Mouse (Mus musculus) brain, embryonic 14.5 days (tissue): ENCODE measurements around the gene Glrx5. TPM values are rescaled to one million over a fixed set of nuclear protein-coding genes. Genes with fewer than 3 reads are reported as not detected.

Source experiments
- DNase-seq: peaks from one replicate; pipeline ENCODE4 v3.0.0-alpha.2; 2011; ENCODE audit warnings: low read depth
- CTCF ChIP-seq: fragments of 200-500 bp; IDR thresholded peaks from 2 replicates; pipeline ENCODE4 v1.5.1; 2012; ENCODE audit warnings: inconsistent platforms, mild to moderate bottlenecking, moderate library complexity, borderline replicate concordance; ENCODE audit not compliant: insufficient read depth, insufficient read length; ENCODE audit errors: extremely low read depth
- POLR2A ChIP-seq: fragments of 200-500 bp; IDR thresholded peaks from 2 replicates; pipeline ENCODE4 v1.6.1; 2012; ENCODE audit warnings: mild to moderate bottlenecking, inconsistent platforms, borderline replicate concordance; ENCODE audit not compliant: poor library complexity, insufficient read depth, insufficient read length, severe bottlenecking; ENCODE audit errors: extremely low read depth
- polyA plus RNA-seq: library from polyadenylated mRNA; depleted of rRNA; stranded (reverse); fragments of >200 nt; gene quantifications from 2 replicates; pipeline ENCODE4 v1.2.3, GENCODE M21; 2012

Glrx5 gene
- polyA plus RNA-seq, 1 experiment: 71.3 TPM

- DNase-seq: no peak
- TF ChIP-seq POLR2A (no peak), CTCF (no peak)
These were observed 35.3 kb upstream of the Glrx5 start for GRCm38 (mm10) chr12:104997159-104997558.

DNA sequence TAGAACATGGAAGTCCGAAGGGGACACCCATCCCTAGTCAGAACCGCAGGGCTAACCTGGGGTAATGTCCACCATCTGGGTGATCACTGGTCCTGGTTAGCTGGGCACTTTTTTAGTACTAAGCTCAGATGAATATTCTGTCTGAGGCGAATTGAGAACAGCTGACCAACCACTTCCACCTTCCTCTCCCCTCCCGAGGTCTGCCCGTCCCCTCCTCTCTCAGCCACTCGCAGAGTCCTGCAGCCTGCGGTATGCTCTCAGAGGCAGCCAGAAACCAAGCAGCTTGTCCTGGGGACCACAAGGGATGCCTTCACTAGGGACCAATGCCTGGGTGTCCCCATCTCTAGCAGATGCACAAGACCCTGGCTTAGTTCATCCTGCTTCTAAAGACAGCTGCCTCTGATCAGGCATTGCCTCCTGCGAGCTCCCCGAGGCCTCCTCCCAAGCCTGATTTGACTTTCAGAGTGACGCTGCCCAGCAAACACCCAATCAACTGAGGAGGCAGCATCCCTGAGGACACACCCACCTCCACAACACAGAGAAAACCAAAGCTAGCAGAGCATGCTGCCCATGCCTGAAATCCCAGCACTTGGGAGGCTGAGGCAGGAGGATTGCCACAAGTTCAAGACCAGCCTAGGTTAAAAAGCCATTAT lies 34.7 kb upstream of the Glrx5 start:
- TF ChIP-seq CTCF (no peak), POLR2A (no peak)
- DNase-seq: no peak

DNA sequence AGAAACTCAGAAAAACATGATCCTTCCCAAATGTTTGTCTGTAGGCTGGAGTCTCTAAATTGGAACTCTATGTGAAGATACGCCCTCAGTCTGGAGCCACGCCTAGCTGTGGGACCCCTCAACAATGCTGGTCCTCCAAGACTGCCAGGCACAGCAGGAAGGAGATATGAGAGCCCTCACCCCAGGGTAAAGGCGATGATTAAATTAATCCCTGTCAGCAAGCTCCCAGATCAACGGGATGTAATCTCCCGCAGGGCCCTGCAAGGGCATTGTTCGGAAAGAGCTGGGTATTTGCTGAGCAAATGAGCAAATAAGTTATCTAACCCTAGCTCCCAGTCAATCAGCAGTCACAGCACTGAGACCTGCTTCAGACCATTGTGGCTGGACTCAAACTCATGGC lies 33.9 kb upstream of the Glrx5 start:
- TF ChIP-seq POLR2A (no peak), CTCF (no peak)

DNA sequence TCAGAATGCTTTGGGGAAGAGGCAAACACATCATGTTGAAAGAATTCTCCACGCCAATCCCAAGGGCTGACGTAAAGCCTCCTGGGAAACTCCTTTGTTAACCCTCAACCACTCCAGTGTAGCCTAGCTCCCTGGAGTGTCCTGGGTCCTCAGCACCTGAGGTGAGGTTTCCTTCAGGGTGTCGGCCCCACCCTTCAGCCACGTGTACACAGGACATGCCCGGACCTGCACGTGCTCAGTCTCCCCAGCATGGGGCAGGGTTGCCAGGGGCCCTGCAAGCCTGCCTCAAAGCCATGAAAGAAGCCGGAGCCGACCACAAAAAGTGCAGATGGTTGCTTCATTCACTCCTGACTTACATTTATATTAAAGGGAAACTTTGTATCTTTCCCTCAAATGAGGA lies 33.3 kb upstream of the Glrx5 start:
- no peak for DNase-seq
- TF ChIP-seq POLR2A (no peak), CTCF (no peak)

More for the DNA sequence above, 33.9 kb upstream of the Glrx5 start:
- no peak for DNase-seq

DNA sequence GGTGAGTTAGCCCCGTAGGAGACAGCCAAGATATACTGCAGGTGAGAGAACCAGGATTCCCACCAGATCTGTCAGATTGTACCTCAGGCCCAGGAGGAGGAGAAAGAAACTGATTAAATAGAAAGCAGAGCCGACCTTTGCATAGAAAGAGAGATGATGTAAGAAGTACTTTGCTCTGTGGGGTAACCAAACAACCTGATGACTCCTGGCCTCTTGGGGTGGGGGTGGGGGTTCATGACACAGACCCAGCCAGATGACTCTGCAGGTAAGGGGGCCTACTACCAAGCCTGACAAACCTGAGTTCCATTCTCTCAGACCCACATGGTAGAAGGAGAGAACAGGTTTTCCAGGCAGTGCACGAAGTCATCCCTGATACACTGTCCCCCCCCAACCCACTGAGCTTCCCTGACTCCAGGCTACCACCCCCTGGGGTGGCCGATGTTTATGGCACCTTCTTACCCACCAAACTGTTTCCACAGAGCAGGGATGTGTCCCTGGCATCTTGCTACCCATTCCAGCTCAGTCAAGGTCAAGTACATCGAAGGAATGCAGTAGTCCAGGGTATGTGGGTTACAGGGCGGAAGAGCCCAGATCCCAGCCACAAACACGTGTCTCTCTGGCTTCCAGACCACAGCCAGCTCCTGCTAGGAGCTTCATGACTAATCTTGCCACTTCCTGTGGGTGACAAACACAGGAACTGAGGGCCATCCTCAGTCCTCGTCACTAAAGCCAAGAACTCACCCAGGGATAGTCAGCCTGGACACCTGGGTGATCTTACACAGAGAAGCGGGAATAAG lies 31.8 kb upstream of the Glrx5 start:
- DNase-seq: no peak
- TF ChIP-seq POLR2A (no peak), CTCF (no peak)

- no peak for TF ChIP-seq CTCF
- TF ChIP-seq POLR2A: no peak
These were observed 31.2 kb upstream of the Glrx5 start for GRCm38 (mm10) chr12:105001317-105001716.

DNA sequence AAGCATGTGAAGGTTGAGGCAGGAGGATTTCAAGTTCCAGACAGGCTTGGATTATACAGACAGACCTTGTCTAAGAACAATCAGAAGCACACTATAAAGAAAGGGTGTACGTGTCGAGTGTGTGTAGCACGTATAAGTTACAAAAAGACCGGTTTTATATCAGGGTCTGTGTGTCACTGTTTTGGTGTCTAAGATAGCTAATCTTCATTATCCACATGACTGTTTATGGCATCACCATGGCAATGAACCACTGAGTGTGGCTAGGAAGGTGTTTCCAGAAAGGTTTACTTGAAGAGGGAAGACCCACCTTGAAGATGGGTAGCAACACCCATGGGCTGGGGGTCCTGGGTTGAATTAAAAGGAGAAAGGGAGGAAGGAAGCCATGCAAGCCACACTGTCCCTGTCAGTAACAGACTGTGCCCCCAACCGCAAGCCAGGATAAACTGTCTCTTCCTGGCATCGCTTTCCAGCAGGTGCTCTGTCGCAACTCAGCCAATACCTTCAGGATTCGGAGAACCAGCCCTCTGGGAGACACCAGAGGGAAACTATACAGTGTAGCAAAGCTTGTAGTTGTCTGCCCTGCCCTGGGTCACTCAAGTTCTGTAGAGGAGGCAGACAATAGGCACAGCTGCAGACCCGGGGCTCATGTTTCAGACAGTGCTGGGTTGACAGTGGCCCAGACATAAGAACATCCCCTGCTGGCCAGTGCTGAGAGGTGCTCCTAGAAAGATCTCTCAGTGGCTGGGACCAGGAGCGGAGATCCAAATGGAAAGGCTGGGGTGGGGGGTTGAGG lies 30.0 kb upstream of the Glrx5 start:
- 0 out of 2 replicates have a peak, but pooled peaks have one; percentile 14 for TF ChIP-seq CTCF
- no peak for TF ChIP-seq POLR2A
- DNase-seq: no peak

More at GRCm38 (mm10) chr12:105001317-105001716, 31.2 kb upstream of the Glrx5 start:
- no peak for DNase-seq

- TF ChIP-seq CTCF (no peak), POLR2A (no peak)
- no peak for DNase-seq
These were observed 29.3 kb upstream of the Glrx5 start for GRCm38 (mm10) chr12:105003158-105003557.

- TF ChIP-seq POLR2A: no peak
- TF ChIP-seq CTCF: no peak
- DNase-seq: no peak
These were observed 28.8 kb upstream of the Glrx5 start for GRCm38 (mm10) chr12:105003715-105004114.

GRCm38 (mm10) chr12:105004956-105005714 lies 27.4 kb upstream of the Glrx5 start:
- no peak for DNase-seq
- no peak for TF ChIP-seq CTCF
- TF ChIP-seq POLR2A: no peak

DNA sequence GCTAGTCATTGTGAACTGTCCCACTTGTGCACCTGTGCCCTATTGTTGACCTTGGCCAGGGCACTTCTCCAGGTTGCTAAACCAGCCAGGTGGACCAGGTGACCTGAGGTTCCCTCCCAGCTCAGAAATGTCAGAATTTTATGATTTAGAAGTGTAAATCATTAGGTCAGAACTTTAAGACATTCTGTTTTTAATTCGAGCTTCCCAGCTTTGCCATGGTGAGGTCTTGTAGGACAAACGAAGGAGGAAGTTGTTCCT lies 26.8 kb upstream of the Glrx5 start:
- no peak for TF ChIP-seq POLR2A
- no peak for TF ChIP-seq CTCF
- no peak for DNase-seq
